Mouse (Mus musculus) hematopoietic multipotent progenitor cell, adult 10-12 weeks (in vitro differentiated cells): ENCODE data around the gene Nppb. TPM values are rescaled to one million over a fixed set of nuclear protein-coding genes. Genes with fewer than 3 reads are reported as not detected.

Experiments used
- polyA plus RNA-seq: library from polyadenylated mRNA; stranded (reverse); fragments of >175 nt; gene quantifications from 2 replicates; pipeline ENCODE4 v1.2.3, GENCODE M21; 2012; ENCODE audit warnings: low replicate concordance

Nppb gene
- polyA plus RNA-seq, result not detected in 2 replicates

GRCm38 (mm10) chr4:147985205-147986132 lies at the start of gene Nppb:
Gene Nppb, plus strand, starts transcription at chr4:147985788.

GRCm38 (mm10) chr4:147936331-147936954 lies 49.1 kb upstream of the Nppb start, which contains the start of gene Plod1:
Gene Plod1, minus strand, starts transcription at chr4:147936767.

GRCm38 (mm10) chr4:147940576-147941044 lies 45.0 kb upstream of the Nppb start, which contains the start of gene 2510039O18Rik:
Gene 2510039O18Rik, plus strand, starts transcription at chr4:147940895.

GRCm38 (mm10) chr4:148000202-148000772 lies 14.7 kb downstream of the Nppb start, which contains the start of gene Nppa:
Gene Nppa, plus strand, starts transcription at chr4:148000722.

Other genes with a start within 250 kb of the Nppb start
- 1.2 and 2.1 TPM in 2 replicates for gene Zfp984, start 176.0 kb upstream of the Nppb start, polyA plus RNA-seq
- gene Zfp933, start 137.4 kb upstream of the Nppb start, polyA plus RNA-seq, result 0.13 and 0.52 TPM in 2 replicates
- 127 and 261 TPM in 2 replicates for gene Miip, start 117.0 kb upstream of the Nppb start, polyA plus RNA-seq
- 0.61 and 0.72 TPM in 2 replicates for gene Fv1, start 116.8 kb upstream of the Nppb start, polyA plus RNA-seq
- gene Mfn2, start 81.1 kb upstream of the Nppb start, polyA plus RNA-seq, result 13.6 and 22.1 TPM in 2 replicates
- gene Plod1, start 49.0 kb upstream of the Nppb start, polyA plus RNA-seq, result 11.9 and 12.5 TPM in 2 replicates
- 141 and 142 TPM in 2 replicates for gene 2510039O18Rik, start 44.9 kb upstream of the Nppb start, polyA plus RNA-seq
- not detected in 2 replicates for gene Nppa, start 14.9 kb downstream of the Nppb start, polyA plus RNA-seq
- 4.8 and 5.6 TPM in 2 replicates for gene Clcn6, start 53.0 kb downstream of the Nppb start, polyA plus RNA-seq
- gene Mthfr, start 53.3 kb downstream of the Nppb start, polyA plus RNA-seq, result 12.5 and 17.2 TPM in 2 replicates
- gene Agtrap, start 102.2 kb downstream of the Nppb start, polyA plus RNA-seq, result 8.4 and 16.3 TPM in 2 replicates
- gene Mad2l2, start 144.6 kb downstream of the Nppb start, polyA plus RNA-seq, result 9.8 and 19.3 TPM in 2 replicates
- gene Draxin, start 144.9 kb downstream of the Nppb start, polyA plus RNA-seq, result 0.10 and 0.12 TPM in 2 replicates
- 19.3 and 30.5 TPM in 2 replicates for gene Fbxo6, start 166.4 kb downstream of the Nppb start, polyA plus RNA-seq
- 4.3 and 5.4 TPM in 2 replicates for gene Fbxo44, start 174.7 kb downstream of the Nppb start, polyA plus RNA-seq
- 0.41 TPM in 1 of 2 replicates, not detected in the other for gene Fbxo2, start 174.8 kb downstream of the Nppb start, polyA plus RNA-seq